Mouse (Mus musculus) urinary bladder, postnatal 4 days (tissue): ENCODE measurements around the gene Dnah6.

Experiments
- DNase-seq, 2 experiments: peaks; one replicate each; pipeline ENCODE4 v3.0.0; 2021 to 2022; ENCODE audit warnings: low spot score in 2 of 2

Gene Dnah6

GRCm38 (mm10) chr6:73143403-73143802, 78.0 kb downstream of the Dnah6 start:
- no peak for DNase-seq

- DNase-seq: no peak
These were observed 78.7 kb downstream of the Dnah6 start for GRCm38 (mm10) chr6:73142776-73143175.

GRCm38 (mm10) chr6:73140836-73141235, 80.6 kb downstream of the Dnah6 start:
- DNase-seq: no peak

GRCm38 (mm10) chr6:73132784-73133183, 88.7 kb downstream of the Dnah6 start:
- DNase-seq: no peak

- no peak for DNase-seq
These were observed 93.9 kb downstream of the Dnah6 start for GRCm38 (mm10) chr6:73127594-73127993.

- no peak for DNase-seq
These were observed 101.1 kb downstream of the Dnah6 start for GRCm38 (mm10) chr6:73120348-73120747.

- no peak for DNase-seq
These were observed 107.6 kb downstream of the Dnah6 start for GRCm38 (mm10) chr6:73113898-73114297.

GRCm38 (mm10) chr6:73113365-73113764, 108.1 kb downstream of the Dnah6 start:
- no peak for DNase-seq

- no peak for DNase-seq
These were observed 128.3 kb downstream of the Dnah6 start for GRCm38 (mm10) chr6:73093133-73093532.

- no peak for DNase-seq
These were observed 130.6 kb downstream of the Dnah6 start for GRCm38 (mm10) chr6:73090836-73091235.

GRCm38 (mm10) chr6:73082571-73082970, 138.9 kb downstream of the Dnah6 start:
- DNase-seq: no peak

- no peak for DNase-seq
These were observed 149.2 kb downstream of the Dnah6 start for GRCm38 (mm10) chr6:73072093-73072786.

GRCm38 (mm10) chr6:73071214-73071613, 150.2 kb downstream of the Dnah6 start:
- DNase-seq: no peak

GRCm38 (mm10) chr6:73070663-73071062, 150.8 kb downstream of the Dnah6 start:
- no peak for DNase-seq

GRCm38 (mm10) chr6:73064551-73064950, 156.9 kb downstream of the Dnah6 start:
- no peak for DNase-seq

- no peak for DNase-seq
These were observed 161.8 kb downstream of the Dnah6 start for GRCm38 (mm10) chr6:73059596-73060121.

GRCm38 (mm10) chr6:73059162-73059561, 162.3 kb downstream of the Dnah6 start:
- DNase-seq: no peak

GRCm38 (mm10) chr6:73055347-73055746, 166.1 kb downstream of the Dnah6 start:
- no peak for DNase-seq

- DNase-seq: no peak
These were observed 166.6 kb downstream of the Dnah6 start for GRCm38 (mm10) chr6:73054807-73055206.

- no peak for DNase-seq
These were observed 167.9 kb downstream of the Dnah6 start for GRCm38 (mm10) chr6:73053526-73053925.

GRCm38 (mm10) chr6:73047259-73047658, 174.2 kb downstream of the Dnah6 start:
- no peak for DNase-seq

- no peak for DNase-seq
These were observed 175.5 kb downstream of the Dnah6 start for GRCm38 (mm10) chr6:73045944-73046343.

- no peak for DNase-seq
These were observed 179.2 kb downstream of the Dnah6 start for GRCm38 (mm10) chr6:73042278-73042677.

- no peak for DNase-seq
These were observed 183.2 kb downstream of the Dnah6 start for GRCm38 (mm10) chr6:73038291-73038690.
